Mouse (Mus musculus): ENCODE measurements around the gene Rplp2. TPM values are rescaled to one million over a fixed set of nuclear protein-coding genes. Genes with fewer than 3 reads are reported as not detected.

Gene Rplp2
- polyA plus RNA-seq, 1 experiment from 2014 or later, result 1,709 TPM

- Histone ChIP-seq H3K4me1 (replicated peaks; ENCODE audit: control insufficient read depth, insufficient read depth, low read length) (peaks cover 33% of the 10 kb centered on the region), H3K9ac (ENCODE audit: low read length) (no peak overlapping the region), H3K9me3 (ENCODE audit: control insufficient read depth, low read length) (no peaks in the 10 kb centered on the region), H3K4me3 (ENCODE audit: low read depth, low read length) (no peak overlapping the region), H3K27me3 (replicated peaks; ENCODE audit: control insufficient read depth, insufficient read depth, low read length) (peaks cover 5% of the 10 kb centered on the region), H3K36me3 (ENCODE audit: control insufficient read depth, insufficient read depth, low read length) (peaks cover 32% of the 10 kb centered on the region), H3K27ac (ENCODE audit: low read depth) (no peak overlapping the region), H3K4me2 (ENCODE audit: low read length) (no peak overlapping the region)
- 90% methylated on average over 10 of the region's 10 CpGs for WGBS
- DNase-seq (ENCODE audit: low spot score) (no peak), ATAC-seq (replicated peaks; ENCODE audit: low FRiP score, low TSS enrichment, low read depth) (no peak)
Observed at GRCm38 (mm10) chr7:141470637-141470944, 23.4 kb downstream of the Rplp2 start.

- H3K27me3 ChIP-seq (replicated peaks; ENCODE audit: control insufficient read depth, insufficient read depth, low read length), result no peaks in the 10 kb centered on the region
- peaks cover 32% of the 10 kb centered on the region for H3K36me3 ChIP-seq (ENCODE audit: control insufficient read depth, insufficient read depth, low read length)
- ATAC-seq (replicated peaks; ENCODE audit: low FRiP score, low TSS enrichment, low read depth) (no peak), DNase-seq (ENCODE audit: low spot score) (no peak)
- H3K4me3 ChIP-seq (ENCODE audit: low read depth, low read length), result no peak overlapping the region
- no peak overlapping the region for H3K9ac ChIP-seq (ENCODE audit: low read length)
- peaks cover 39% of the 10 kb centered on the region for H3K4me1 ChIP-seq (replicated peaks; ENCODE audit: control insufficient read depth, insufficient read depth, low read length)
- H3K4me2 ChIP-seq (ENCODE audit: low read length), result no peak overlapping the region
- no peak overlapping the region for H3K27ac ChIP-seq (ENCODE audit: low read depth)
- 90% methylated on average over 1 of the region's 1 CpGs for WGBS
- no peaks in the 10 kb centered on the region for H3K9me3 ChIP-seq (ENCODE audit: control insufficient read depth, low read length)
Observed at GRCm38 (mm10) chr7:141471236-141471635, 24.1 kb downstream of the Rplp2 start.

GRCm38 (mm10) chr7:141472226-141472625, 25.1 kb downstream of the Rplp2 start:
- Histone ChIP-seq H3K4me2 (ENCODE audit: low read length) (no peak overlapping the region), H3K9me3 (ENCODE audit: control insufficient read depth, low read length) (no peaks in the 10 kb centered on the region), H3K27me3 (replicated peaks; ENCODE audit: control insufficient read depth, insufficient read depth, low read length) (no peaks in the 10 kb centered on the region), H3K4me1 (replicated peaks; ENCODE audit: control insufficient read depth, insufficient read depth, low read length) (peaks cover 38% of the 10 kb centered on the region), H3K9ac (ENCODE audit: low read length) (no peak overlapping the region), H3K27ac (ENCODE audit: low read depth) (no peak overlapping the region), H3K36me3 (ENCODE audit: control insufficient read depth, insufficient read depth, low read length) (peaks cover 32% of the 10 kb centered on the region), H3K4me3 (ENCODE audit: low read depth, low read length) (no peak overlapping the region)
- DNase-seq (ENCODE audit: low spot score) (no peak), ATAC-seq (replicated peaks; ENCODE audit: low FRiP score, low TSS enrichment, low read depth) (no peak)
- 72% methylated on average over 6 of the region's 6 CpGs for WGBS

- H3K9ac ChIP-seq (ENCODE audit: low read length), result no peak overlapping the region
- H3K36me3 ChIP-seq (ENCODE audit: control insufficient read depth, insufficient read depth, low read length), result peaks cover 32% of the 10 kb centered on the region
- 78% methylated on average over 6 of the region's 6 CpGs for WGBS
- H3K4me2 ChIP-seq (ENCODE audit: low read length), result no peak overlapping the region
- H3K27me3 ChIP-seq (replicated peaks; ENCODE audit: control insufficient read depth, insufficient read depth, low read length), result no peaks in the 10 kb centered on the region
- H3K4me1 ChIP-seq (replicated peaks; ENCODE audit: control insufficient read depth, insufficient read depth, low read length), result peaks cover 42% of the 10 kb centered on the region
- no peak for DNase-seq (ENCODE audit: low spot score)
- no peak overlapping the region for H3K27ac ChIP-seq (ENCODE audit: low read depth)
- no peaks in the 10 kb centered on the region for H3K9me3 ChIP-seq (ENCODE audit: control insufficient read depth, low read length)
- no peak overlapping the region for H3K4me3 ChIP-seq (ENCODE audit: low read depth, low read length)
- ATAC-seq (replicated peaks; ENCODE audit: low FRiP score, low TSS enrichment, low read depth), result no peak
Observed at GRCm38 (mm10) chr7:141472763-141473162, 25.6 kb downstream of the Rplp2 start.

DNA sequence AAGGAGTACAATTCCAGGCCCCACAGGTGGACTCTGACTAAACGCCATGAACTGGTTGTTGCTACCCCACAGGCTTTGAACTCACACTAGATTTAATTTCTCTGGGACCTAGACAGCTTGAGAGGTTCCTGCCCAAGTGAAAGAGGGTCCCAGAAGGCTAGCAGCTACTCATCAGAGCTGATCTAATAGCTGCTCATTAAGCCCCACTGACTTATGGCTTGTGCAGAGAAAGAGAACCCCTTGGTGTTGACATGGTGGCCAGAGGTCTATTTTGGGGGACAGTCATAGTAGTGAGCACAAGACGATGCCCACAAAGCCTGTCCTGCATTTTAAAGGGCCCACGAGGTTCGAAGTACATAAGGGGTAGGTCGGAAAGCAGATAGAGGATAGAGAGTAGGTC, 27.0 kb downstream of the Rplp2 start:
- Histone ChIP-seq H3K9me3 (ENCODE audit: control insufficient read depth, low read length) (no peaks in the 10 kb centered on the region), H3K4me2 (ENCODE audit: low read length) (peak overlapping the region; percentile 97), H3K4me1 (replicated peaks; ENCODE audit: control insufficient read depth, insufficient read depth, low read length) (peaks cover 37% of the 10 kb centered on the region), H3K27ac (ENCODE audit: low read depth) (no peak overlapping the region), H3K27me3 (replicated peaks; ENCODE audit: control insufficient read depth, insufficient read depth, low read length) (no peaks in the 10 kb centered on the region), H3K9ac (ENCODE audit: low read length) (peak overlapping the region; percentile 86), H3K36me3 (ENCODE audit: control insufficient read depth, insufficient read depth, low read length) (peaks cover 32% of the 10 kb centered on the region), H3K4me3 (ENCODE audit: low read depth, low read length) (peak overlapping the region; percentile 88)
- WGBS, result 6% methylated on average over 5 of the region's 5 CpGs
- ATAC-seq (replicated peaks; ENCODE audit: low FRiP score, low TSS enrichment, low read depth) (no peak), DNase-seq (ENCODE audit: low spot score) (no peak)

GRCm38 (mm10) chr7:141475011-141475804, 28.0 kb downstream of the Rplp2 start, which contains the start of the genes Polr2l and Tspan4:
Polr2l (minus strand) TSS chr7:141475132.
Tspan4 (plus strand) TSS chr7:141475240.
- Histone ChIP-seq H3K9me3 (ENCODE audit: control insufficient read depth, low read length) (no peaks in the 10 kb centered on the region), H3K27me3 (replicated peaks; ENCODE audit: control insufficient read depth, insufficient read depth, low read length) (no peaks in the 10 kb centered on the region), H3K4me1 (replicated peaks; ENCODE audit: control insufficient read depth, insufficient read depth, low read length) (peaks cover 31% of the 10 kb centered on the region), H3K4me2 (ENCODE audit: low read length) (peak within 1 kb of the TSS; percentile 97), H3K4me3 (ENCODE audit: low read depth, low read length) (peak within 1 kb of the TSS; percentile 88), H3K36me3 (ENCODE audit: control insufficient read depth, insufficient read depth, low read length) (peaks cover 25% of the 10 kb centered on the region), H3K27ac (ENCODE audit: low read depth) (peak within 1 kb of the TSS; percentile 95), H3K9ac (ENCODE audit: low read length) (peak within 1 kb of the TSS; percentile 86)
- WGBS, result under 1% methylated on average over 84 of the region's 87 CpGs
- ATAC-seq (replicated peaks; ENCODE audit: low FRiP score, low TSS enrichment, low read depth) (peak; percentile 63), DNase-seq (ENCODE audit: low spot score) (peak; percentile 96)

DNA sequence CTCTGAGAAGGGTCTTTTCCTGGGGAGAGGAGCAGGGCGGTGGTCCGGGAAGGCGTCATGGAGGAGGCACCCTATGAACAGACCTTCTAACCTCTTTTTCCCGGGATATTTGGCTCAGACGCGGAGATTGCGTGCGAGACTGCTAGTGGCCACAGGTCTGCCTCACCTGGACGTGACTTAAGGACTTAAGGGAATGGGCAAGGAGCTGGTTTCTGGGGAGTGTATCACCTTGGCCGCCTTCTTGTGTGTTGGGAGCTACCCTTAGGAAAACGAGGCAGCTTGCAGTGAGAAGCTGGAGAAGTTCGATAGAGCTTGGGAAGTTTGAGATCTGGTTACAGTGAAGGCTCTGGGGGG, 28.6 kb downstream of the Rplp2 start:
- DNase-seq (ENCODE audit: low spot score) (no peak), ATAC-seq (replicated peaks; ENCODE audit: low FRiP score, low TSS enrichment, low read depth) (no peak)
- no peaks in the 10 kb centered on the region for H3K9me3 ChIP-seq (ENCODE audit: control insufficient read depth, low read length)
- H3K27ac ChIP-seq (ENCODE audit: low read depth), result peak overlapping the region; percentile 95
- H3K4me1 ChIP-seq (replicated peaks; ENCODE audit: control insufficient read depth, insufficient read depth, low read length), result peaks cover 34% of the 10 kb centered on the region
- H3K4me2 ChIP-seq (ENCODE audit: low read length), result peak overlapping the region; percentile 97
- H3K9ac ChIP-seq (ENCODE audit: low read length), result peak overlapping the region; percentile 86
- H3K36me3 ChIP-seq (ENCODE audit: control insufficient read depth, insufficient read depth, low read length), result peaks cover 19% of the 10 kb centered on the region
- 0% methylated on average over 12 of the region's 12 CpGs for WGBS
- H3K4me3 ChIP-seq (ENCODE audit: low read depth, low read length), result peak overlapping the region; percentile 88
- H3K27me3 ChIP-seq (replicated peaks; ENCODE audit: control insufficient read depth, insufficient read depth, low read length), result no peaks in the 10 kb centered on the region

GRCm38 (mm10) chr7:141476226-141476980, 29.2 kb downstream of the Rplp2 start:
- Histone ChIP-seq H3K36me3 (ENCODE audit: control insufficient read depth, insufficient read depth, low read length) (peaks cover 13% of the 10 kb centered on the region), H3K4me3 (ENCODE audit: low read depth, low read length) (peak overlapping the region; percentile 88), H3K9ac (ENCODE audit: low read length) (peak overlapping the region; percentile 86), H3K27ac (ENCODE audit: low read depth) (peak overlapping the region; percentile 95), H3K9me3 (ENCODE audit: control insufficient read depth, low read length) (no peaks in the 10 kb centered on the region), H3K4me1 (replicated peaks; ENCODE audit: control insufficient read depth, insufficient read depth, low read length) (peaks cover 40% of the 10 kb centered on the region), H3K27me3 (replicated peaks; ENCODE audit: control insufficient read depth, insufficient read depth, low read length) (no peaks in the 10 kb centered on the region), H3K4me2 (ENCODE audit: low read length) (peak overlapping the region; percentile 97)
- ATAC-seq (replicated peaks; ENCODE audit: low FRiP score, low TSS enrichment, low read depth) (peak; percentile 74), DNase-seq (ENCODE audit: low spot score) (peak; percentile 85)
- 0% methylated on average over 11 of the region's 17 CpGs for WGBS

Data from intestine, embryonic 14.5 days (tissue).